Mouse (Mus musculus): ENCODE results near the gene Btg1.

- TF ChIP-seq CTCF (IDR thresholded peaks at IDR 0.05) (no peak), EP300 (IDR thresholded peaks at IDR 0.05; ENCODE audit: insufficient read depth, low read depth, low read length) (no peak), POLR2A (IDR thresholded peaks at IDR 0.05; ENCODE audit: insufficient read depth, low read depth, low read length) (no peak)
Observed at GRCm38 (mm10) chr10:96579436-96579835, 37.4 kb upstream of the Btg1 start.
